Mouse (Mus musculus) ES-E14 (cell line): ENCODE results near the gene Nek6.

Source experiments
- CHD2 ChIP-seq: IDR thresholded peaks from 2 replicates; pipeline ENCODE4 v1.6.1; 2014; ENCODE audit warnings: mild to moderate bottlenecking, low read depth, low read length, inconsistent platforms
- HCFC1 ChIP-seq: IDR thresholded peaks from 2 replicates; pipeline ENCODE4 v1.6.1; 2012; ENCODE audit warnings: low read length, inconsistent platforms, borderline replicate concordance; ENCODE audit not compliant: insufficient read depth
- ZC3H11A ChIP-seq: IDR thresholded peaks from 2 replicates; pipeline ENCODE4 v1.6.1; 2012; ENCODE audit warnings: low read depth, mild to moderate bottlenecking, inconsistent platforms, low read length, borderline replicate concordance

DNA sequence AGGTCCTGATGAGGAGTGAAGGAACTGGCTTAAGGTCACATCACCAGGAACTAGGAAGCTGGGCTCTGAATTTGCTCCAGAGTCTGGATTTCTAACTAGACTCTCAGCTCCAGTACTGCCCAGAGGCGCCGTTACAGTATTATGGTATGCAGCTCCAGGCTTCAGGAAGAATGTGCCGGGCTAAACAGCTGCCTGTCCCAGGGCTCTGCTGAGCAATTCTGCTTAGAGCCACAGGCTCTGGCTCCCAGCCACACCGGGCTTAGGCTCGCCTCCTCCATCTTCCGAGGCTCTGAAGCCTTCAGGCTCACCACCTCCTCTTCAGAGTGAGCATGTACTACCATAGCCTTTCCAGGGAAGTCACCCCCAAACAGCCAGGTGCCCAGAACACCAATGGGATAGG is 7.1 kb upstream of the Nek6 start:
- TF ChIP-seq HCFC1 (no peak), ZC3H11A (no peak), CHD2 (no peak)
